Mouse (Mus musculus): ENCODE data around the gene Cep63. TPM values are rescaled to one million over a fixed set of nuclear protein-coding genes. Genes with fewer than 3 reads are reported as not detected.

Gene Cep63
- polyA plus RNA-seq (2012; rRNA removed) = 31.1 and 31.3 TPM in 2 replicates

GRCm38 (mm10) chr9:102625983-102626838 lies at the start of gene Cep63, which contains the start of gene Anapc13:
Gene Cep63 (minus strand): TSS chr9:102626534.
Gene Anapc13 (plus strand): TSS chr9:102626296.

Other genes starting within 250 kb of the Cep63 start
- gene Ky, start 120.8 kb downstream of the Cep63 start, polyA plus RNA-seq (2012; rRNA removed) = 0.77 and 1.3 TPM in 2 replicates
- gene Anapc13, start 238 bp downstream of the Cep63 start, polyA plus RNA-seq (2012; rRNA removed) = 209 and 254 TPM in 2 replicates
- 51.7 and 58.5 TPM in 2 replicates for gene Amotl2, start 90.1 kb upstream of the Cep63 start, polyA plus RNA-seq (2012; rRNA removed)
- 51.5 and 52.5 TPM in 2 replicates for gene Ryk, start 208.4 kb upstream of the Cep63 start, polyA plus RNA-seq (2012; rRNA removed)

All from central nervous system, embryonic 14 days (tissue).